Mouse (Mus musculus): ENCODE data around the gene Tmem63a. TPM values are rescaled to one million over a fixed set of nuclear protein-coding genes. Genes with fewer than 3 reads are reported as not detected.

Gene Tmem63a
- polyA plus RNA-seq, 1 experiment, result 26.9 TPM

DNA sequence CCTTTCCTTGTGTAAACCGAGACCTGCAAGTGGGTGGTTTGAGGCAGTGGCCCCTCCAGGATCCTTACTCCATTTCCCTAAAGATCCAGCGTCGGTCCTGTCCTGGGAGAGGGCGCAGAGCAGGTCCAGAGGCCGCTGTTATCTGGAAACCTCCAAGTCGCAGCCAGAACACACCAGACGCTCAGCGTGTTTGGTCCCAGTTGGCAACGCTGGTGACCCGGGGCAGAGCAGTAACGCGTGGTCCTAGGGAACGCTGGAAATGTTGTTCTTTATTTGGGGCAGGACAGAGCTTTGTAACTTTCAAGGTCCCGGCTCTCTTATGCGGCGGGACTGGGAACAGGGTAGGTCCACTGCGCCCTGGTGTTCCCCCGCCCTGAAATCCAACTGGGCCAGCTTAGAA is 418 bp upstream of the Tmem63a start:
- Histone ChIP-seq H3K36me3 (ENCODE audit: control insufficient read depth, insufficient read depth, low read length, poor library complexity, severe bottlenecking) (no peaks in the 10 kb centered on the region), H3K27me3 (ENCODE audit: control insufficient read depth, insufficient read depth, low read length, poor library complexity, severe bottlenecking) (no peaks in the 10 kb centered on the region), H3K9ac (ENCODE audit: low read depth, poor library complexity, severe bottlenecking) (peak overlapping the region; percentile 47), H3K27ac (ENCODE audit: insufficient read depth, low read length) (no peak overlapping the region), H3K9me3 (replicated peaks; ENCODE audit: control insufficient read depth, insufficient read depth, low read length, poor library complexity, severe bottlenecking) (no peaks in the 10 kb centered on the region), H3K4me1 (ENCODE audit: control insufficient read depth, insufficient read depth, low read length) (peaks cover 10% of the 10 kb centered on the region), H3K4me3 (ENCODE audit: low read depth, low read length) (peak overlapping the region; percentile 64)
- TF ChIP-seq POLR2A (IDR thresholded peaks at IDR 0.05; ENCODE audit: insufficient read depth, low read length) (no peak), EP300 (IDR thresholded peaks at IDR 0.05; ENCODE audit: insufficient read depth, low read depth, low read length) (no peak), CTCF (IDR thresholded peaks at IDR 0.05; ENCODE audit: low read depth, low read length) (no peak)

DNA sequence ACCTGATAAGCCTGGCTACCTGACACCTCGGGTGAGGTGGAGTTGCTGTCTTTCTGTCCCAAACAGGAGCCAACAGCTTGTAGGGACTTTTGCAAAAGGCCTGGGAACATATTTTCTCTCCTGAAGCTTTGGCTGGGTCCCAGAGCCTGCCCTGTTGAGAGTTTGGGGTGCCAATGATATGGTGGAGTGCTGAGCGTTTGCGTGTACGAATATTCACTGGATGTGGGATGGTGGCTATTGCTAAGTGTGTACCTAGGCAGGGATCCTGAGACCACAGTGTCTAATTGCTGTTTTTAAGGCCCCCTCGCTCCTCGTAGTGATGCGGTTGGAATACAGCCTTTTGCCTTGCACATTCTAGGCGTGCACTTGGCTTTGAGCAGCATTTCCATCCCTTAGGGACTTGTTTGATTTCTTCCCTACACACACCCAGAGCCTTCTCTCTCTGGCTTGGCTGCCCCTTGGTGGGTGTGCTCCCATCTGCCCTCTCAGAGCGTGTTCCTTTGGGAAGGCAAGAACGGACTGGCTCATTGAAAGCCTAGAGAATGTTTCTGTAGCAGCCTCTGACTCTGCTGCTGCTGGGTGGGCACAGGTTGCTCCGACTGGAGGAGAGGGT is 994 bp downstream of the Tmem63a start:
- peak overlapping the region; percentile 47 for H3K9ac ChIP-seq (ENCODE audit: low read depth, poor library complexity, severe bottlenecking)
- H3K27me3 ChIP-seq (ENCODE audit: control insufficient read depth, insufficient read depth, low read length, poor library complexity, severe bottlenecking), result no peaks in the 10 kb centered on the region
- H3K27ac ChIP-seq (ENCODE audit: insufficient read depth, low read length), result peak overlapping the region; percentile 2; the same call in 1 of the 2 replicates

DNA sequence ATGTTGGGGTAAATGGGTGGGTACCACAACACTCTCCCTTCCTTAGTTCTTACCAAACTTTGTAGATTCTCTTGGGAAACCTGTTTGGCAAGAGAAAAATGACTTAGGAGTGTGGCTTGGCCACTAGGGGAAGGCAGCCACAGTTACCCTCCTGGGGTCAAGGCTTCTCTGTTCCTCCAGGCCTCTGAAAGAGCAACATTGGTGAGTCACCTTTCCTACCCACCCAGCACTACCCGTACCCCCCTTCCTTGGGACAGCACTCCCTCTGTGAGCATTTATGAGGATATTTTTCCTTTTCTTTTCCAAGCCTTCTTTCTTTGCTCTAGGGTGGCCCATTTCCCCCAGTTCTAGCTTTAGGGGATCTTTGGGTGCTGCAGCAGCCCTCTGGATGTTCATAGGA is 1.8 kb downstream of the Tmem63a start:
- Histone ChIP-seq H3K36me3 (ENCODE audit: control insufficient read depth, insufficient read depth, low read length, poor library complexity, severe bottlenecking) (no peaks in the 10 kb centered on the region), H3K27ac (ENCODE audit: insufficient read depth, low read length) (no peak overlapping the region), H3K9me3 (replicated peaks; ENCODE audit: control insufficient read depth, insufficient read depth, low read length, poor library complexity, severe bottlenecking) (no peaks in the 10 kb centered on the region), H3K9ac (ENCODE audit: low read depth, poor library complexity, severe bottlenecking) (no peak overlapping the region), H3K27me3 (ENCODE audit: control insufficient read depth, insufficient read depth, low read length, poor library complexity, severe bottlenecking) (no peaks in the 10 kb centered on the region), H3K4me3 (ENCODE audit: low read depth, low read length) (no peak overlapping the region), H3K4me1 (ENCODE audit: control insufficient read depth, insufficient read depth, low read length) (peaks cover 10% of the 10 kb centered on the region)
- no peak for TF ChIP-seq EP300 (IDR thresholded peaks at IDR 0.05; ENCODE audit: insufficient read depth, low read depth, low read length)
- TF ChIP-seq CTCF (IDR thresholded peaks at IDR 0.05; ENCODE audit: low read depth, low read length), result no peak
- no peak for TF ChIP-seq POLR2A (IDR thresholded peaks at IDR 0.05; ENCODE audit: insufficient read depth, low read length)

More for the DNA sequence above, 994 bp downstream of the Tmem63a start:
- Histone ChIP-seq H3K9me3 (replicated peaks; ENCODE audit: control insufficient read depth, insufficient read depth, low read length, poor library complexity, severe bottlenecking) (no peaks in the 10 kb centered on the region), H3K36me3 (ENCODE audit: control insufficient read depth, insufficient read depth, low read length, poor library complexity, severe bottlenecking) (no peaks in the 10 kb centered on the region), H3K4me1 (ENCODE audit: control insufficient read depth, insufficient read depth, low read length) (peaks cover 10% of the 10 kb centered on the region), H3K4me3 (ENCODE audit: low read depth, low read length) (peak overlapping the region; percentile 64)
- no peak for TF ChIP-seq EP300 (IDR thresholded peaks at IDR 0.05; ENCODE audit: insufficient read depth, low read depth, low read length)
- TF ChIP-seq POLR2A (IDR thresholded peaks at IDR 0.05; ENCODE audit: insufficient read depth, low read length), result no peak
- TF ChIP-seq CTCF (IDR thresholded peaks at IDR 0.05; ENCODE audit: low read depth, low read length), result no peak

DNA sequence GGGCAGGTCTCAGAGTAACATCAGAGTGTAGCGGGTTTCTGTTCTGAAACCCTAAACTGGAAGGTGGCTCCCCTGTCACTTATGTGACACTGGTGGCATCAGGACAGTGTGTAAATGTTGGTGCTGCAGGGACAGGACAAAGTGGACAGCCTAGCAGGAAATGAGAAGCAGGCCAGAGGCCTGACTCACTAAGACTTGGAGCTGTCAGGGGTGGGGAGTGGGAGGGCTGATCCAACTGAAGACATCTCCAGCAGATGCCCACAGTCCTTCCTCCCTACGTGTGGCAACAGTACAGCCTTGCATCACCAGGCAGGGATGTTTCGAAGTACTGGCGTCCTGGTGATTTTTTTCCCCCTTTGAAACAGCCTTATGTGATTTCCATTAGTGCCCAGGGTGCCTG is 2.4 kb downstream of the Tmem63a start:
- TF ChIP-seq POLR2A (IDR thresholded peaks at IDR 0.05; ENCODE audit: insufficient read depth, low read length) (no peak), EP300 (IDR thresholded peaks at IDR 0.05; ENCODE audit: insufficient read depth, low read depth, low read length) (no peak), CTCF (IDR thresholded peaks at IDR 0.05; ENCODE audit: low read depth, low read length) (no peak)
- H3K9ac ChIP-seq (ENCODE audit: low read depth, poor library complexity, severe bottlenecking), result no peak overlapping the region
- no peaks in the 10 kb centered on the region for H3K27me3 ChIP-seq (ENCODE audit: control insufficient read depth, insufficient read depth, low read length, poor library complexity, severe bottlenecking)
- H3K9me3 ChIP-seq (replicated peaks; ENCODE audit: control insufficient read depth, insufficient read depth, low read length, poor library complexity, severe bottlenecking), result no peaks in the 10 kb centered on the region
- no peak overlapping the region for H3K4me3 ChIP-seq (ENCODE audit: low read depth, low read length)
- peaks cover 10% of the 10 kb centered on the region for H3K4me1 ChIP-seq (ENCODE audit: control insufficient read depth, insufficient read depth, low read length)
- no peak overlapping the region for H3K27ac ChIP-seq (ENCODE audit: insufficient read depth, low read length)
- H3K36me3 ChIP-seq (ENCODE audit: control insufficient read depth, insufficient read depth, low read length, poor library complexity, severe bottlenecking), result no peaks in the 10 kb centered on the region

DNA sequence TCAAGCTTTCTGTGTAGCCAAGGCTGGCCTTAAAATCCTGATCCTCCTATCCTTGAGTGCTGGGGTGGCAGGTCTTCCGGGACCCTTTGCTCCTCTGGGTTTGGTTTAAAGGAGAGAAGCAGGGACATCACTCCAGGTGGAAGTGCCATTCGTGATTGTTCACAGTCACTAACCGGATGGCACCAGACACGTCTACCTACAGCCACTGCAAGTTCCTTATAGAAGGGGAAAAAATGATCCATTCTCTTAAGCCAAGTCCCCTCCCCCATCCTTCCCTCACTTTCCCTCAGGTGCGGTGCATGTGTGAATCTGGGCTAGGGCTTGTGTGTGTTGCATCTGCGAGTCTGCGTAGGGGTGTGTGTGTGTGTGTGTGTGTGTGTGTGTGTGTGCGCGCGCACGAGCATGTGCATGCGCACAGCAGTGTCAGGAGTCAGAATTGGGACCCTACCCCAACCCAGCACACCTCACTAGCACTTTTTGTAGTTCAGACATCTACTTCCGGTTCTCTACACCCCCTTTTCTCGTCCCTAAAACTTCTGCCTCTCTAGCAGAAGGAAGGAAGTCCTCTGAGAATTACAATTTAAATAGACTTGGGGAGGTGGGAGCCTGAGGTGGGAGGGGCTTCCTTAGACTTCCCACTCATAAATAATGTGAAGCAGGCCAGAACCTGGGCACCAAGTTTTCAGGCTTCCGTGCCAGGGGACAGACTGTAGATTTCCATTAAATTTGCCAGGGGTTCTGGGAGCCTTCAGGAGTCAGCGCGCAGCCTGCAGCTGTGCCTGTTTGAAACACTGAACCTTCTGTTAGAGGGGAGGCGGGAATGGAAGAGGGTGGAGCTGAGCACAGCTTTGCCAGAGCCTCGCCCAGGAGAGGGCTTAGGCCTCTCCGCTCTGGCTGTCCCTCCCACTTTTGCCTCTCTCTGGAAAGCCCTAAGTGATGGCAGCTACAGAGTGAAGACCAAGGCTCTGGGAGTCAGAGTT is 3.1 kb downstream of the Tmem63a start:
- Histone ChIP-seq H3K36me3 (ENCODE audit: control insufficient read depth, insufficient read depth, low read length, poor library complexity, severe bottlenecking) (no peaks in the 10 kb centered on the region), H3K9ac (ENCODE audit: low read depth, poor library complexity, severe bottlenecking) (0 out of 2 replicates have a peak overlapping the region, but pooled peaks have one; percentile 15), H3K27ac (ENCODE audit: insufficient read depth, low read length) (peak overlapping the region; percentile 67), H3K27me3 (ENCODE audit: control insufficient read depth, insufficient read depth, low read length, poor library complexity, severe bottlenecking) (no peaks in the 10 kb centered on the region), H3K4me3 (ENCODE audit: low read depth, low read length) (peak overlapping the region; percentile 47), H3K9me3 (replicated peaks; ENCODE audit: control insufficient read depth, insufficient read depth, low read length, poor library complexity, severe bottlenecking) (no peaks in the 10 kb centered on the region), H3K4me1 (ENCODE audit: control insufficient read depth, insufficient read depth, low read length) (peaks cover 10% of the 10 kb centered on the region)
- no peak for TF ChIP-seq POLR2A (IDR thresholded peaks at IDR 0.05; ENCODE audit: insufficient read depth, low read length)
- TF ChIP-seq CTCF (IDR thresholded peaks at IDR 0.05; ENCODE audit: low read depth, low read length), result no peak
- TF ChIP-seq EP300 (IDR thresholded peaks at IDR 0.05; ENCODE audit: insufficient read depth, low read depth, low read length), result no peak
